Mouse (Mus musculus): ENCODE measurements around the gene Cyp2j5.
"Not testable (repeated sequence)": the region's sequence is repeated elsewhere in the genome, so short reads cannot be mapped to it uniquely, and the experiment has no call there.

Gene Cyp2j5

GRCm38 (mm10) chr4:96663991-96664390 is at the start of gene Cyp2j5:
Cyp2j5 (minus strand) TSS chr4:96664154.
- no peak for DNase-seq

- peak; percentile 25 to 34 for DNase-seq
These were observed 41.5 kb upstream of the Cyp2j5 start for GRCm38 (mm10) chr4:96705281-96705951.

GRCm38 (mm10) chr4:96698218-96698561 is 34.2 kb upstream of the Cyp2j5 start:
- no peak for DNase-seq

GRCm38 (mm10) chr4:96697511-96698217 is 33.7 kb upstream of the Cyp2j5 start:
- no peak for DNase-seq

GRCm38 (mm10) chr4:96696614-96697360 is 32.8 kb upstream of the Cyp2j5 start:
- DNase-seq = peak in 1 of 2 experiments; percentile 10

GRCm38 (mm10) chr4:96687358-96687803 is 23.4 kb upstream of the Cyp2j5 start:
- DNase-seq = no peak

- no peak for DNase-seq
These were observed 19.5 kb upstream of the Cyp2j5 start for GRCm38 (mm10) chr4:96683474-96683873.

GRCm38 (mm10) chr4:96680966-96681365 is 17.0 kb upstream of the Cyp2j5 start:
- no peak for DNase-seq

- DNase-seq = no peak
These were observed 16.3 kb upstream of the Cyp2j5 start for GRCm38 (mm10) chr4:96680233-96680632.

GRCm38 (mm10) chr4:96664668-96665454 is 907 bp upstream of the Cyp2j5 start:
- DNase-seq = no peak

GRCm38 (mm10) chr4:96635455-96635854 is 28.5 kb downstream of the Cyp2j5 start:
- DNase-seq = no peak

- DNase-seq = no peak
These were observed 41.5 kb downstream of the Cyp2j5 start for GRCm38 (mm10) chr4:96622474-96622873.

GRCm38 (mm10) chr4:96591791-96592150 is 72.2 kb downstream of the Cyp2j5 start:
- peak; percentile 58 for DNase-seq

GRCm38 (mm10) chr4:96590911-96591790 is 72.8 kb downstream of the Cyp2j5 start, which contains the start of gene Cyp2j9:
Cyp2j9 (minus strand) TSS chr4:96591578.
- DNase-seq = peak; percentile 78 to 79

GRCm38 (mm10) chr4:96581425-96582088 is 82.4 kb downstream of the Cyp2j5 start:
- no peak for DNase-seq

GRCm38 (mm10) chr4:96580351-96580750 is 83.6 kb downstream of the Cyp2j5 start:
- DNase-seq = not testable (repeated sequence)
